Mouse (Mus musculus): ENCODE data around the gene Lrrc8d.

- TF ChIP-seq CTCF (IDR thresholded peaks at IDR 0.05; ENCODE audit: low read depth) (no peak), EP300 (IDR thresholded peaks at IDR 0.05; ENCODE audit: low read depth) (no peak)
Measured at GRCm38 (mm10) chr5:105849222-105849621, 149.5 kb downstream of the Lrrc8d start.

All from heart, postnatal 0 days (tissue).